Mouse (Mus musculus): ENCODE data around the gene Fam171a1.
"Not testable (repeated sequence)": the region's sequence is repeated elsewhere in the genome, so short reads cannot be mapped to it uniquely, and the experiment has no call there.

GRCm38 (mm10) chr2:3175988-3176387, 62.0 kb downstream of the Fam171a1 start:
- TF ChIP-seq TAL1, GATA1 (IDR thresholded peaks at IDR 0.05; ENCODE audit: low read length): not testable (repeated sequence)
